Mouse (Mus musculus): ENCODE data around the gene Ncoa6. TPM values are rescaled to one million over a fixed set of nuclear protein-coding genes. Genes with fewer than 3 reads are reported as not detected.

The Ncoa6 gene
- 41.9 and 52.4 TPM in 2 replicates for polyA plus RNA-seq (2012; rRNA removed)

GRCm38 (mm10) chr2:155473570-155474088 is at the start of gene Ncoa6:
TSS of gene Ncoa6 (minus strand) at chr2:155473894.

GRCm38 (mm10) chr2:155517455-155518423 is 44.0 kb upstream of the Ncoa6 start, which contains the start of the genes Acss2 and Ggt7:
TSS of gene Acss2 (plus strand) at chr2:155517948.
TSS of gene Ggt7 (minus strand) at chr2:155518237.

GRCm38 (mm10) chr2:155380261-155381059 is 93.2 kb downstream of the Ncoa6 start, which contains the start of gene Trp53inp2:
TSS of gene Trp53inp2 (plus strand) at chr2:155381059.

GRCm38 (mm10) chr2:155356971-155357591 is 116.6 kb downstream of the Ncoa6 start, which contains the start of gene Pigu:
TSS of gene Pigu (minus strand) at chr2:155357430.

Other genes with a start within 250 kb of the Ncoa6 start
- gene Dynlrb1, start 237.4 kb downstream of the Ncoa6 start, polyA plus RNA-seq (2012; rRNA removed), result 274 and 501 TPM in 2 replicates
- 57.9 and 87.9 TPM in 2 replicates for gene Map1lc3a, start 197.6 kb downstream of the Ncoa6 start, polyA plus RNA-seq (2012; rRNA removed)
- 24.4 and 51.9 TPM in 2 replicates for gene Pigu, start 116.5 kb downstream of the Ncoa6 start, polyA plus RNA-seq (2012; rRNA removed)
- 59.2 and 74.3 TPM in 2 replicates for gene Trp53inp2, start 92.8 kb downstream of the Ncoa6 start, polyA plus RNA-seq (2012; rRNA removed)
- 16.9 and 20.0 TPM in 2 replicates for gene Acss2, start 44.1 kb upstream of the Ncoa6 start, polyA plus RNA-seq (2012; rRNA removed)
- 23.7 and 35.9 TPM in 2 replicates for gene Ggt7, start 44.3 kb upstream of the Ncoa6 start, polyA plus RNA-seq (2012; rRNA removed)
- 9.8 and 12.2 TPM in 2 replicates for gene Gss, start 118.9 kb upstream of the Ncoa6 start, polyA plus RNA-seq (2012; rRNA removed)
- 4.5 and 5.7 TPM in 2 replicates for gene Myh7b, start 137.3 kb upstream of the Ncoa6 start, polyA plus RNA-seq (2012; rRNA removed)
- gene Trpc4ap, start 218.5 kb upstream of the Ncoa6 start, polyA plus RNA-seq (2012; rRNA removed), result 108 and 130 TPM in 2 replicates